Mouse (Mus musculus): ENCODE data around the gene Epha2.

DNA sequence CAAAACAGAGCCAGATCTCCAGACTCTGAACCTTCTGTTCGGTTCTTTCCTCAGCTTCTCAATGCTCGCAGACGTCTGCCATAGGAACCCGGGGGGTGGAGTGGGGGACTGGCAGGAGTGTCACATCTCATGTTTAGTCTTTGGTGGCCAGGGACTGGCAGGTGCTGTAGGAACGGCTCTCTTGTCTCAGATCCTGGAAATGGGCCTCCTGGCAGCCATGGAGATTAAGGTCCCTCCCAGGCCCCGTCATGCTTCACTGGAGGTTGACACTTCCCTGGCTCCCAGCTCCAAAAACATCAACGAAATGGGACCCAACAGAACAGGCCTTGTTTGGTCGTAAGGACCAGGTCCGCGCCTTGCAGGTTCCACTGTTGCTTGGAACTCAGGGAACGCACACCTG is 47.6 kb downstream of the Epha2 start:
- no peak for TF ChIP-seq CTCF (IDR thresholded peaks at IDR 0.05; ENCODE audit: extremely low read depth, insufficient read length, insufficient replicate concordance, low read depth, low read length)
- TF ChIP-seq POLR2A (IDR thresholded peaks at IDR 0.05; ENCODE audit: low read depth, low read length): no peak

Data from small intestine, adult 2 months (tissue).